ENCODE assay signal across 9 mouse cellular contexts in genomic region chr17:48001157-48001556, GRCm38 (mm10). TPM values are rescaled to one million over a fixed set of nuclear protein-coding genes. Genes with fewer than 3 reads are reported as not detected.
DNase-seq lines count a peak whose midpoint lies in the region; ATAC-seq and TF ChIP-seq lines count a peak whose summit lies in the region.
"Had no signal": no experiment of that assay in that cellular context is flagged by ENCODE, and none has a peak within 500 bp of the region (broad histone marks: within the 10 kb centered on the region; RNA-seq: fewer than 3 reads in every experiment).

No protein-coding gene starts in this region.

- no peaks in the 10 kb centered on the region for H3K27me3 ChIP-seq in lung, embryonic 15.5 days
- no peaks in the 10 kb centered on the region for H3K27me3 ChIP-seq in heart, embryonic 16.5 days (ENCODE audit: control insufficient read depth, insufficient read depth, low read length)
- peaks cover 34% of the 10 kb centered on the region for H3K27me3 ChIP-seq in limb, embryonic 12.5 days
- no peaks in the 10 kb centered on the region for H3K27me3 ChIP-seq in stomach, embryonic 15.5 days (replicated peaks)

- no peak for TF ChIP-seq POLR2A in lung, adult 2 months (IDR thresholded peaks at IDR 0.05; ENCODE audit: borderline replicate concordance, extremely low read depth, low read depth, low read length)

- no peak for TF ChIP-seq CTCF in lung, adult 2 months (IDR thresholded peaks at IDR 0.05; ENCODE audit: insufficient read depth, low read length)

- H3K4me1 ChIP-seq in lung, embryonic 15.5 days, result peaks cover 43% of the 10 kb centered on the region
- peaks cover 3% of the 10 kb centered on the region; the same call in 1 of the 2 replicates for H3K4me1 ChIP-seq in lung, adult 2 months (ENCODE audit: control insufficient read depth, insufficient read depth, low read length)
- peaks cover 19% of the 10 kb centered on the region for H3K4me1 ChIP-seq in heart, embryonic 16.5 days (ENCODE audit: control insufficient read depth, insufficient read depth, low read length)
- H3K4me1 ChIP-seq in limb, embryonic 12.5 days (replicated peaks), result peaks cover 42% of the 10 kb centered on the region
- H3K4me1 ChIP-seq in stomach, embryonic 15.5 days, result peaks cover 43% of the 10 kb centered on the region

- H3K4me2 ChIP-seq in lung, embryonic 15.5 days, result peak overlapping the region; percentile 66
- peak overlapping the region; percentile 80 for H3K4me2 ChIP-seq in heart, embryonic 16.5 days (ENCODE audit: low read depth, low read length)
- H3K4me2 ChIP-seq in limb, embryonic 12.5 days, result peak overlapping the region; percentile 60
- H3K4me2 ChIP-seq in stomach, embryonic 15.5 days, result peak overlapping the region; percentile 54

- peak; percentile 58; the same call in 1 of the 2 replicates for ATAC-seq in lung, embryonic 15.5 days (ENCODE audit: borderline replicate concordance, extremely low read depth, low FRiP score, low TSS enrichment)
- no peak; the same call in 1 of the 2 replicates for ATAC-seq in heart, embryonic 16.5 days (replicated peaks; ENCODE audit: extremely low read depth, insufficient read depth, low FRiP score)
- ATAC-seq in limb, embryonic 12.5 days (ENCODE audit: insufficient number of reproducible peaks, insufficient read depth, low FRiP score, low TSS enrichment, low read depth), result no peak
- no peak for ATAC-seq in stomach, embryonic 15.5 days (ENCODE audit: insufficient read depth, low FRiP score, low read depth)
- no peak for ATAC-seq in granulocyte monocyte progenitor cell, adult 5-6 weeks (replicated peaks; ENCODE audit: poor library complexity, severe bottlenecking)
- ATAC-seq in cerebellum, adult (ENCODE audit: insufficient number of reproducible peaks, low FRiP score, low TSS enrichment), result no peak

- H3K9ac ChIP-seq in lung, embryonic 15.5 days, result no peak overlapping the region
- H3K9ac ChIP-seq in heart, embryonic 16.5 days (ENCODE audit: low read length), result peak overlapping the region; percentile 71
- H3K9ac ChIP-seq in limb, embryonic 12.5 days (replicated peaks), result peak overlapping the region; percentile 42; the same call in 1 of the 2 replicates
- no peak overlapping the region for H3K9ac ChIP-seq in stomach, embryonic 15.5 days

- H3K9me3 ChIP-seq in lung, embryonic 15.5 days, result no peaks in the 10 kb centered on the region
- no peaks in the 10 kb centered on the region for H3K9me3 ChIP-seq in heart, embryonic 16.5 days (replicated peaks; ENCODE audit: control insufficient read depth, low read length)
- no peaks in the 10 kb centered on the region for H3K9me3 ChIP-seq in limb, embryonic 12.5 days
- H3K9me3 ChIP-seq in stomach, embryonic 15.5 days, result no peaks in the 10 kb centered on the region

- 3% methylated on average over 7 of the region's 7 CpGs for WGBS in lung, embryonic 15.5 days
- WGBS in lung, adult 2 months, result 11% methylated on average over 7 of the region's 7 CpGs
- WGBS in heart, embryonic 16.5 days, result 14% methylated on average over 7 of the region's 7 CpGs
- WGBS in limb, embryonic 12.5 days, result 39% methylated on average over 7 of the region's 7 CpGs
- WGBS in stomach, embryonic 15.5 days, result 6% methylated on average over 7 of the region's 7 CpGs

- H3K36me3 ChIP-seq in lung, embryonic 15.5 days, result no peaks in the 10 kb centered on the region
- H3K36me3 ChIP-seq in heart, embryonic 16.5 days (ENCODE audit: control insufficient read depth, insufficient read depth), result no peaks in the 10 kb centered on the region
- no peaks in the 10 kb centered on the region for H3K36me3 ChIP-seq in limb, embryonic 12.5 days
- no peaks in the 10 kb centered on the region for H3K36me3 ChIP-seq in stomach, embryonic 15.5 days

- DNase-seq in lung, adult 2 months, result no peak
- no peak for DNase-seq in natural killer cell, adult 2 months (ENCODE audit: low spot score in 2 of 2)

- peak overlapping the region; percentile 34 for H3K4me3 ChIP-seq in lung, embryonic 15.5 days
- no peak overlapping the region for H3K4me3 ChIP-seq in lung, adult 2 months (replicated peaks; ENCODE audit: extremely low read depth, low read depth, low read length)
- H3K4me3 ChIP-seq in heart, embryonic 16.5 days (ENCODE audit: low read length), result peak overlapping the region; percentile 50
- no peak overlapping the region for H3K4me3 ChIP-seq in limb, embryonic 12.5 days (replicated peaks)
- peak overlapping the region; percentile 25; the same call in 1 of the 2 replicates for H3K4me3 ChIP-seq in stomach, embryonic 15.5 days (replicated peaks)

- H3K27ac ChIP-seq in lung, embryonic 15.5 days, result peak overlapping the region; percentile 93
- peak overlapping the region; percentile 84 for H3K27ac ChIP-seq in heart, embryonic 16.5 days (ENCODE audit: low read length)
- H3K27ac ChIP-seq in limb, embryonic 12.5 days, result peak overlapping the region; percentile 80
- H3K27ac ChIP-seq in stomach, embryonic 15.5 days, result peak overlapping the region; percentile 88

RNA-seq across cellular contexts. Expression of gene 1700122O11Rik, which starts 36.9 kb away (rescaled TPM):
- not detected in 2 replicates for polyA plus RNA-seq in lung, embryonic 15.5 days (2015; fragmentation: Nextera tagmentation; extraction: Ambion mirVana)
- polyA plus RNA-seq in lung, adult 2 months (2012; rRNA removed), result not detected in 2 replicates
- polyA plus RNA-seq in heart, embryonic 16.5 days (2015; fragmentation: Nextera tagmentation; extraction: Ambion mirVana), result not detected in 2 replicates
- polyA plus RNA-seq in limb, embryonic 12.5 days (2016; fragmentation: Nextera tagmentation; extraction: Ambion mirVana), result not detected in 2 replicates
- 0.18 TPM in 1 of 2 replicates, not detected in the other for polyA plus RNA-seq in stomach, embryonic 15.5 days (2015; fragmentation: Nextera tagmentation; extraction: Ambion mirVana)
- total RNA-seq in granulocyte monocyte progenitor cell, adult 5-6 weeks (2014; fragmentation: Nextera tagmentation), result not detected in 2 replicates
- total RNA-seq in granulocyte monocyte progenitor cell, adult 5-6 weeks (2017), result not detected in 2 replicates
- polyA plus RNA-seq: gonadal fat pad, adult 2 months had no signal

Comparison
In these comparisons a context has a peak if more than half of its experiments do, and no peak if none do; other contexts are left out.
1. H3K4me3 ChIP-seq: peak in lung, embryonic 15.5 days (single experiment), heart, embryonic 16.5 days (single experiment) and stomach, embryonic 15.5 days (single experiment); none in lung, adult 2 months (single experiment) and limb, embryonic 12.5 days (single experiment).
2. H3K9ac ChIP-seq: peak in heart, embryonic 16.5 days (single experiment) and limb, embryonic 12.5 days (single experiment); none in lung, embryonic 15.5 days (single experiment) and stomach, embryonic 15.5 days (single experiment).
3. Peak in every context shown above with its lines, with median percentiles within 50 percentile points of each other: H3K27ac ChIP-seq and H3K4me2 ChIP-seq.